Mouse (Mus musculus): ENCODE data around the gene Olfr692.

Olfr692 gene

DNA sequence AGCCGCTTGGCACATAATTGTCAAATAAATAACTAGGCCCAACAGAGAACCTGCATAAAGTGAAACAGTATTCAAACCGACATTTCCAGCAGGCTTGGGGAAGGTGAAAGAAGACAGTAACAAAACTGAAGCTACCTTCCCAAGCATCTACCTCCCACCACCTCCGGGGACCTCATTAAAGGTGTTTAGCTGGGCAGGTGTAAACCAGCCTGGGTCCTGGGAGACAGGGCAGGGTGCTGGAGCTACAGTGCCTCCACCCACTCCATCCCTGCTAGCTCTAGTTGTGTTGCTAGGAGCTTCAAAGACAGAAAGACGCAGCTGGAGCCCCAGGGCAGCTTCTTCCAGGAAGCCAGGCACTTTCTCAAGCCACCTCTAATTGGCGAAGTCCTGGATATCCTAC, 36.2 kb downstream of the Olfr692 start, which contains the start of gene Cnga4:
Cnga4 (plus strand) TSS at position 301 of the 400 bp plus-strand sequence.
- no peak for DNase-seq (ENCODE audit: low read depth)

DNA sequence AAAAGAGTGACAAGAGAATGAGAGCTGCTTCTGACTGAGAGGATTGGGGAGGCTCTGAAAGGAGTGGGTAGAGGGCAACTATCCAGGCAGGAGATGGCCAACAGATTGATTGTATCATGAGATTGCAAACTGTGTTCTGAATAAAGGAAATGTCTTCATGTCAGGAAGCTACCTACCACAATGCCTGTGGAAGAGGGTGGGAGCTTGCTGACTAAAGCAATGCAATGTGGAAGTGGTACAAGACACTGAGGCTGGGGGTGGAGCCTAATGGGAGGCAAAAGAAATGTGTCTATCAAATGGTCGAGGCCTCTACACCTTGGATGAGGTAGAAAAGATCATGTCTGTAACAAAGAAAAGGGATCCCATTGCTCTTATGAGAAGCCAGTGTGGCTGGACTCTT, 38.3 kb downstream of the Olfr692 start:
- DNase-seq (ENCODE audit: low read depth), result no peak

DNA sequence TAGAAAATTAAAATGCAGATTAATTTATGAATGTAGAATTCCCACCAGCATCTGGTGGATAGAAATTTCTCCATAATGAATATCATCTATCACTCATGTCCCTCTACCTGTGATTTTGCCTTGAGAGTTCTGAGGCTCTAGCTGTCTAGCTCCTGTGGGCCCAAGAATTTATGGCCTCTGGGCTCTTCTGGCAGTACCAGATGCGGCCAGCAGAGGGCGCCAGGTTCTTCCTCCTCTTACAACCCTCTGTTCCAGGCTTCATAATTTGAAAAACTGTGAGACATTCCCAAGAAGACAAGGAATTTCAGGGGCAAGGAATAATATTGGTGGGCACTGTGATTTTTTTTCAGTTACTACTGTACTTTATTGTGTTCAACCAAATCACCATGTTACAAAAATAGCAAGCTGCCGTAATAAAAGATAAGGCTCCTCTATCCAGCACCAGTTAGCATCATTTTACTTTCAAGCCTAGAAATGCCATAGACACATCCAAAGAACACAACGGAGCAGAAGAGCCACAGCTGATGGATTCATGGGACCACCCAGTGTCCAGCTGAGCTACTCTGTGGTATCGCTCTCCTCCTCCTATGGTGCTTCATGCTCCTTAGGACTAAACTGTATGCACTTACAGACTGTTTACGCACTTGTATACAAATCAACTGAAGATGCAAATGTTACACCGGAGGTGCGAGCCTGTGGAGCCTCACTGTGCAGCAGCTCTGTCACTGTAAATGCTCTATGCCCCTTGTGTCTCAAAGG, 44.0 kb downstream of the Olfr692 start:
- peak; percentile 40 for DNase-seq (ENCODE audit: low read depth)

DNA sequence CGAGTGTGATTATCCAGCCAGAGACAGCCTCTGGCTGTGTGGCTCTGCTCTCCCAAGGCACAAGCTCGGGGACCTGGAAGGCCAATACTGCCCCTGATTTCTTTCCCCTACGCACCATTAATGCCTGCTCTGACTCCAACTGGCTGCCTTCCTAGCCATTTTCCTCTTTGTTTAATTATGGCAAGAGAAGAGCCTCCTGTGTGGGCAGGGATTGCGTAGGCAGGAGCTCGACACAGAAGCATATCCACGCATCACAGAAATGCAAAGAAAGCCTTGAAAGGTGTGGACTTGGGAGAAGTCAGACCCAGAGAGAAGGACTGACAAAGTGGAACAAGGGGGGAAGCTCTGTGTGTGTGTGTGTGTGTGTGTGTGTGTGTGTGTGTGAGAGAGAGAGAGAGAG, 46.4 kb downstream of the Olfr692 start:
- DNase-seq (ENCODE audit: low read depth), result no peak

DNA sequence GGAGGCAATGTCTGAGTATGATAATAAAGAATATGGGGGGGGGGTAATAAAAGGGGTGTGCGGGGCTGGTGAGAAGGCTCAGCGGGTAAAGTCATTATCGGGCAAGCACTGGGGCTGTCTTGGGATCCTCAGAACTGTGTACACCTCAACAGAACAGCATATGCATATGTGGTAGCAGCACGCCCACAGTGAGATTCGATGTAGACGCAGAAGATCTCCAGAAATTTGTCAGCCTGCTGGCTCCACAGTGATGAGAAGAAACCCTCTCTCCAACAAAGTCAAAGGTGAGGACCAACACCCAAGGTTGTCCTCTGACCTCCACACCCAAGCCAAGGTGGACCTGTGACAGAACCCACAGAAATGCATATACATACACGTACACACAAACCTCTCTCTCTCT, 48.5 kb downstream of the Olfr692 start:
- DNase-seq (ENCODE audit: low read depth), result no peak

DNA sequence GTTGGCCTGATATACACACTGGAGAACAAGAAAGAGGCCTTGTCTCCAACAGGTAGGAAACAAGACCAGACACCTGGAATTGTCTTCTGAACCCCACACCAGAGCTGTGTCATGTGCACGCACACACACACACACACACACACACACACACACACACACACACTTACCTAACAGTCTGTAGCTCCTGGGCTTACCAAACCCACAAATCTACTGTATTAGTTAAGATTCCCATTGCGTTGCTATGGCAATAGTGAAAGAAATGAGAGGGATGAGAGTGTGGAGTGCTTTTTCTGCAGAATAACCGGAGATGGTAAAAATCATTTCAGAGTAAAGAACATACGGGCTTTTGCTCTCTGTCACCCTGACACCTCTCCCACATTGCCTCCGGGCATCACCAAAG, 50.1 kb downstream of the Olfr692 start:
- DNase-seq (ENCODE audit: low read depth), result no peak

Data from c-Kit-positive CD71-positive TER-119-negative erythroid progenitor cells, embryonic 14.5 days (primary cell).